Mouse (Mus musculus) layer of hippocampus, adult 18-20 months (tissue): ENCODE measurements around the gene Gm45713. TPM values are rescaled to one million over a fixed set of nuclear protein-coding genes. Genes with fewer than 3 reads are reported as not detected.
A peak's percentile ranks its signal among the peaks of the same experiment; 100 is the strongest.
"Not testable (repeated sequence)": the region's sequence is repeated elsewhere in the genome, so short reads cannot be mapped to it uniquely, and the experiment has no call there.

Experiments used
- DNase-seq, 2 experiments: peaks; one replicate each; pipeline ENCODE4 v3.0.0; 2022; ENCODE audit warnings: low spot score in 2 of 2
- long read RNA-seq: library from polyadenylated mRNA; stranded (forward); transcript quantifications from one replicate; pipeline ENCODE4 v2.0.0, GENCODE M21; 2021
- total RNA-seq, 2 experiments: library from RNA; stranded (reverse); gene quantifications; 2 replicates each; pipeline ENCODE4 v1.2.3; 2021

The Gm45713 gene
- not detected for total RNA-seq
- long read RNA-seq, partial matches to known transcripts = 12 of 14 reads
- long read RNA-seq, other reads (novel, unspliced or antisense) = 2 of 14 reads

GRCm38 (mm10) chr7:45135993-45136567 lies at the start of gene Gm45713, which contains the start of gene Flt3l:
TSS of gene Gm45713 (minus strand) at chr7:45136231.
TSS of gene Flt3l (minus strand) at chr7:45136432.
- peak; percentile 84 to 93 for DNase-seq

- no peak for DNase-seq
Measured at GRCm38 (mm10) chr7:45183672-45184071, 47.6 kb upstream of the Gm45713 start.

GRCm38 (mm10) chr7:45182606-45183005 lies 46.6 kb upstream of the Gm45713 start:
- no peak for DNase-seq

GRCm38 (mm10) chr7:45182199-45182601 lies 46.2 kb upstream of the Gm45713 start:
- peak; percentile 86 to 91 for DNase-seq

GRCm38 (mm10) chr7:45181540-45181939 lies 45.5 kb upstream of the Gm45713 start:
- DNase-seq = no peak

GRCm38 (mm10) chr7:45180896-45181477 lies 45.0 kb upstream of the Gm45713 start, which contains the start of gene Pth2:
TSS of gene Pth2 (plus strand) at chr7:45180995.
- no peak for DNase-seq

- no peak for DNase-seq
Measured at GRCm38 (mm10) chr7:45179469-45179868, 43.4 kb upstream of the Gm45713 start, which contains the start of gene Gfy. TSS of gene Gfy (minus strand) at chr7:45179569.

- DNase-seq = no peak
Measured at GRCm38 (mm10) chr7:45178550-45178949, 42.5 kb upstream of the Gm45713 start.

- no peak for DNase-seq
Measured at GRCm38 (mm10) chr7:45176356-45176755, 40.3 kb upstream of the Gm45713 start.

GRCm38 (mm10) chr7:45175929-45176328 lies 39.9 kb upstream of the Gm45713 start:
- no peak for DNase-seq

GRCm38 (mm10) chr7:45175398-45175797 lies 39.4 kb upstream of the Gm45713 start:
- DNase-seq = no peak

- no peak for DNase-seq
Measured at GRCm38 (mm10) chr7:45174567-45175280, 38.7 kb upstream of the Gm45713 start.

GRCm38 (mm10) chr7:45173772-45174171 lies 37.7 kb upstream of the Gm45713 start:
- not testable (repeated sequence) for DNase-seq

- DNase-seq = peak in 1 of 2 experiments; percentile 53
Measured at GRCm38 (mm10) chr7:45172974-45173373, 36.9 kb upstream of the Gm45713 start.

GRCm38 (mm10) chr7:45169495-45169894 lies 33.5 kb upstream of the Gm45713 start:
- peak in 1 of 2 experiments; percentile 78 for DNase-seq

- peak in 1 of 2 experiments; percentile 22 for DNase-seq
Measured at GRCm38 (mm10) chr7:45168656-45169055, 32.6 kb upstream of the Gm45713 start.

GRCm38 (mm10) chr7:45167761-45168445 lies 31.9 kb upstream of the Gm45713 start:
- DNase-seq = peak; percentile 77 to 84

- peak in 1 of 2 experiments; percentile 82 for DNase-seq
Measured at GRCm38 (mm10) chr7:45166950-45167401, 30.9 kb upstream of the Gm45713 start.

GRCm38 (mm10) chr7:45165701-45166100 lies 29.7 kb upstream of the Gm45713 start:
- no peak for DNase-seq

GRCm38 (mm10) chr7:45164833-45165232 lies 28.8 kb upstream of the Gm45713 start:
- DNase-seq = peak in 1 of 2 experiments; percentile 30
